Mouse (Mus musculus) lung, embryonic 14.5 days (tissue): ENCODE measurements around the gene Ssr4. TPM values are rescaled to one million over a fixed set of nuclear protein-coding genes. Genes with fewer than 3 reads are reported as not detected.

ENCODE experiments used
- ATAC-seq: fragments of 200-750 bp; cut with Nextera tagmentation; 2 replicates; pipeline ENCODE4 v1.8.0; 2017; ENCODE audit warnings: mild to moderate bottlenecking, moderate TSS enrichment, moderate library complexity; ENCODE audit not compliant: insufficient read depth
- DNase-seq: peaks from one replicate; pipeline ENCODE4 v3.0.0-alpha.2; 2015
- H3K27ac ChIP-seq: fragments of 300-500 bp; sonication (generic); 2 replicates; pipeline ENCODE4 v1.5.1; 2014; ENCODE audit warnings: low read depth, mild to moderate bottlenecking, moderate library complexity
- H3K27me3 ChIP-seq: fragments of 300-500 bp; sonication (generic); 2 replicates; pipeline ENCODE4 v1.6.1; 2014; ENCODE audit warnings: low read length, control low read depth; ENCODE audit not compliant: insufficient read depth
- H3K36me3 ChIP-seq: fragments of 300-500 bp; sonication (generic); 2 replicates; pipeline ENCODE4 v1.6.1; 2014; ENCODE audit warnings: control low read depth; ENCODE audit not compliant: insufficient read depth
- H3K4me1 ChIP-seq: fragments of 300-500 bp; sonication (generic); 2 replicates; pipeline ENCODE4 v1.6.1; 2014; ENCODE audit warnings: antibody characterized with exemption, control low read depth; ENCODE audit not compliant: insufficient read depth
- H3K4me2 ChIP-seq: fragments of 300-500 bp; sonication (generic); 2 replicates; pipeline ENCODE4 v1.6.1; 2014; ENCODE audit warnings: mild to moderate bottlenecking
- H3K4me3 ChIP-seq: fragments of 300-500 bp; sonication (generic); 2 replicates; pipeline ENCODE4 v1.5.1; 2014; ENCODE audit warnings: low read depth, low read length
- H3K9ac ChIP-seq: fragments of 300-500 bp; sonication (generic); 2 replicates; pipeline ENCODE4 v1.6.1; 2014
- H3K9me3 ChIP-seq: fragments of 300-500 bp; sonication (generic); 2 replicates; pipeline ENCODE4 v1.6.1; 2016; ENCODE audit warnings: low read depth, low read length, control low read depth
- CTCF ChIP-seq: IDR thresholded peaks from 2 replicates; pipeline ENCODE4 v1.5.1; 2016; ENCODE audit warnings: antibody characterized with exemption, low read depth
- WGBS: fragments of 180-500 bp; shearing (Covaris S2); extraction: QIAGEN DNeasy Blood & Tissue Kit; methylation state at CpG from one replicate; pipeline ENCODE4 v1.1.7; 2014; 5-methylcytosine and 5-hydroxymethylcytosine counted together
- polyA plus RNA-seq: library from polyadenylated mRNA; unstranded; fragments of >200 nt; fragmentation: Nextera tagmentation; extraction: Ambion mirVana; gene quantifications from 2 replicates; pipeline ENCODE4 v1.2.1, GENCODE M21; 2014

Ssr4 gene
- polyA plus RNA-seq, 1 experiment from 2014 or later: 199 TPM

GRCm38 (mm10) chrX:73805814-73806213 is 19.0 kb downstream of the Ssr4 start:
- Histone ChIP-seq H3K4me3 (no peak overlapping the region), H3K27ac (no peak overlapping the region), H3K4me2 (no peak overlapping the region), H3K4me1 (no peaks in the 10 kb centered on the region), H3K9ac (no peak overlapping the region), H3K27me3 (no peaks in the 10 kb centered on the region), H3K36me3 (no peaks in the 10 kb centered on the region), H3K9me3 (no peaks in the 10 kb centered on the region)
- no peak for TF ChIP-seq CTCF
- WGBS: 69% methylated on average over 1 of the region's 1 CpGs
- DNase-seq (no peak), ATAC-seq (no peak)

GRCm38 (mm10) chrX:73815072-73815471 is 28.2 kb downstream of the Ssr4 start:
- 12% methylated on average over 14 of the region's 14 CpGs for WGBS
- ATAC-seq (peak; percentile 44; the same call in 1 of the 2 replicates), DNase-seq (peak; percentile 51)
- H3K27ac ChIP-seq: no peak overlapping the region
- peak overlapping the region; percentile 46; the same call in 1 of the 2 replicates for H3K9ac ChIP-seq
- H3K36me3 ChIP-seq: no peaks in the 10 kb centered on the region
- H3K4me3 ChIP-seq: peak overlapping the region; percentile 23; the same call in 1 of the 2 replicates
- no peaks in the 10 kb centered on the region for H3K27me3 ChIP-seq
- H3K4me2 ChIP-seq: peak overlapping the region; percentile 51
- no peaks in the 10 kb centered on the region for H3K9me3 ChIP-seq
- TF ChIP-seq CTCF: no peak
- no peaks in the 10 kb centered on the region for H3K4me1 ChIP-seq

DNA sequence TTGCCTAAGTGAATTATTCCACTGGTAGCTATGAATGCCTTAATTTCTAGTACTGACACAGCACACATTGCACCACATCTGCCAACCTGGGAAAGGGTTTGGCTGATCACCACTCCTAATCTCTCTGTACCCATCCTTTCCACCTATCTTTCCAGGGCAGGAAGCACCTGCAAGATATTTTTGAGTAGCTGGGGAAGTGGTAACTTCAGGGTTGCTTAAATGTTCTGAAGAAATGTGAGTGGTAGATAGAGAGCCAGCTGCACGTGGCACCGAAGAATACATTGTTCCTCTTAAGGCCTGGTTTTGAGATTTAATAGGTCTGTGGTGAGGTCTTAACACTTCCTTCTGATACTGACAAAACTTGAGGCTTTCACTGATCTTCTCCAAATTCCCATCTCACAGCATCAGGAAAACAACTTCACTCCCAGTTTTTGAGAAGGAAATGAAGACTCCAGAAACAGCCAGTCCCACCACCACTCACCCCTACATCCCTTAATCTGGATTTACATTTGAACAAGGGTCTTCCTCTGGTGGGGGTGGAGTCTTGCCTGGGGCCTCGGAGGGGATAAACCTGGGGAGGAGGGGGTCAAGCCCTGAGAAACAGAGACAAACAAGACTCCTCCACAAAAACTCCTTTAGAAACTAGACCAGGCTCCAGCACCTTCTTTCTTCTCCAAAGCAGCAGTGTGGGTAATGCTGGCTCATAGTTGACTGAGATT is 29.9 kb downstream of the Ssr4 start:
- ATAC-seq (no peak), DNase-seq (no peak)
- Histone ChIP-seq H3K27me3 (no peaks in the 10 kb centered on the region), H3K4me1 (no peaks in the 10 kb centered on the region), H3K36me3 (no peaks in the 10 kb centered on the region), H3K4me3 (no peak overlapping the region), H3K27ac (no peak overlapping the region), H3K9ac (no peak overlapping the region), H3K9me3 (no peaks in the 10 kb centered on the region), H3K4me2 (no peak overlapping the region)
- TF ChIP-seq CTCF: no peak
- 61% methylated on average over 3 of the region's 3 CpGs for WGBS

- Histone ChIP-seq H3K27ac (no peak overlapping the region), H3K9ac (no peak overlapping the region; the same call in 1 of the 2 replicates), H3K9me3 (no peaks in the 10 kb centered on the region), H3K36me3 (no peaks in the 10 kb centered on the region), H3K4me1 (no peaks in the 10 kb centered on the region), H3K27me3 (peaks cover 9% of the 10 kb centered on the region; the same call in 1 of the 2 replicates), H3K4me2 (peak overlapping the region; percentile 71), H3K4me3 (peak overlapping the region; percentile 57)
- DNase-seq: peak; percentile 11
- 16% methylated on average over 17 of the region's 17 CpGs for WGBS
- ATAC-seq: peak; percentile 53; the same call in 1 of the 2 replicates
- no peak for TF ChIP-seq CTCF
These were observed 36.9 kb downstream of the Ssr4 start for GRCm38 (mm10) chrX:73823747-73824146.

DNA sequence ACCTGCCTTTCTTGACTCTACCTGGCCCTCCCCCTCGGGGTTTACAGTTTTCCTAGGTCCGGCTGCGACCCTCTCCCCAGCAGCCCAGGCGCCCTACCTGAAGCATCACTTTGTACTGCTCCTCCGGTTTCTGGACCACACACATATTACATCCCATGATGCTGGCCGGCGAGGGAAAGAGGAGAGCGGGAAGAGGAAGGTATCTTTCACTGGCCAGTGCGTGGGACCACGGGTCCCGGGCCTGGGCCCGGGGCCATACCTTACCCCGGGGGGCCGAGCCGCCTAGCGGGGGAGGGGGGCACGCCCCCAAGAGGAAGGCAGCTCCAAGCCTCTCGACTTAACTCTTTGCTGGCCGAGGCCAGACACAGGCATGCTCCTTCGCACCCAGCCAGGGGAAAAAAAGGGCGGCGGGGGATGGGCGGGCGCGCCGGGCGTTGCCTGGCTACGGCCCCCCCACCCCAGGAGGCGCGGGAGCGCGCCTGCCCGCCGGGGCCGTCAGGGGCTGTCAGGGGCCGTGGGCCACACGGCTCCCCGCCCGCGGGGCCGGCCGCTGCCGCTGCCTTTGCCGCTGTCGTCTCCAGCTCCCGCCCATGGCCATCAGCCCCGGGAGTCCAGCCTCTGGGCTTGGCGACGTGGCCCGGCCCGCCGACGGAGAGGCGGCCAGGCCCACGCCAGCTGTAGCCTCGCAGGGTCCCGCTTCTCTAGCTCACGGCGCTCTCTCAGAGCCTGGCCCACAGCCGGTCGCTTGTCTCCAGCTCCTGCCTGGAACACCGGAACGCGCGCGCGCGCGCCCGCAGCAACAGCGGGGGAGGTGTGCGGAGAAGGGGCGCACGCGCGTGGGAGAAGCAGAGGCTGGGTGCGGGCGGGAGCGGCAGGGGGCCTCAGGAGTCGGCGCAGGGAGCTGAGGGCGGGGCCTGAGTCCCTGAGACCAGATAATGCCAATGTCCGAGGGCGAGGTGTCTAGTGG is 37.6 kb downstream of the Ssr4 start, which contains the start of gene Pdzd4:
Gene Pdzd4, minus strand, starts transcription at position 785 of the 967 bp plus-strand sequence.
- no peak within 1 kb of the TSS for H3K27ac ChIP-seq
- H3K27me3 ChIP-seq: peaks cover 9% of the 10 kb centered on the region; the same call in 1 of the 2 replicates
- DNase-seq (peak; percentile 80), ATAC-seq (peak; percentile 87)
- TF ChIP-seq CTCF: no peak
- no peaks in the 10 kb centered on the region for H3K36me3 ChIP-seq
- WGBS: 8% methylated on average over 66 of the region's 84 CpGs
- peak within 1 kb of the TSS; percentile 61 for H3K9ac ChIP-seq
- no peaks in the 10 kb centered on the region for H3K9me3 ChIP-seq
- no peaks in the 10 kb centered on the region for H3K4me1 ChIP-seq
- H3K4me3 ChIP-seq: peak within 1 kb of the TSS; percentile 57
- H3K4me2 ChIP-seq: peak within 1 kb of the TSS; percentile 71

GRCm38 (mm10) chrX:73835731-73836130 is 48.9 kb downstream of the Ssr4 start:
- ATAC-seq: no peak
- 81% methylated on average over 1 of the region's 1 CpGs for WGBS

More at GRCm38 (mm10) chrX:73835731-73836130, 48.9 kb downstream of the Ssr4 start:
- Histone ChIP-seq H3K9me3 (no peaks in the 10 kb centered on the region), H3K9ac (no peak overlapping the region), H3K4me2 (no peak overlapping the region), H3K27me3 (no peaks in the 10 kb centered on the region), H3K27ac (no peak overlapping the region), H3K4me3 (no peak overlapping the region), H3K36me3 (no peaks in the 10 kb centered on the region), H3K4me1 (no peaks in the 10 kb centered on the region)
- no peak for TF ChIP-seq CTCF
- no peak for DNase-seq
